Mouse (Mus musculus) liver, adult 2 months (tissue): ENCODE data around the gene Ctdspl2.

ENCODE experiments used
- CTCF ChIP-seq: fragments of 200-500 bp; IDR thresholded peaks from 2 replicates; pipeline ENCODE4 v1.5.1; 2011; ENCODE audit warnings: low read depth, low read length, control low read depth
- POLR2A ChIP-seq: fragments of 200-500 bp; IDR thresholded peaks from 2 replicates; pipeline ENCODE4 v1.6.1; 2011; ENCODE audit warnings: low read length, control low read depth; ENCODE audit not compliant: insufficient read depth; ENCODE audit errors: extremely low read depth

DNA sequence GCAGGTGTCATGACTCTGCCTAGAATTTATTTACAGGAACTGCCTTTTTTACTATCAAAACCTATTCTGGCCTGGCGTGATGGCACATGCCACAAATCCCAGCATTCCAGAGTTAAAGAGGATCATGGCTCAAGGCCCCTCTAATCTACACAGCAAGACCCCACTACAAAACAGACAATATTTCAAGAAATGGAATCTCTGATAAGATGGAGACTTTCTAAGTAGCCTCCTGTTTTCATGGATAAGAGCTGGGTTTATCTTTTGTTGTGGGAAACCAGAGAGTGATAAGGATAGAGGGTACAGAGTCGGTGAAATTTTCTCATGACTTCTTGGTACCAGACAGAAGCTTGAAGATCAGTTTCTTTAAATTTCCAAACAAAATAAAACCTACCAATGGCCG is 80.3 kb downstream of the Ctdspl2 start:
- TF ChIP-seq POLR2A (no peak), CTCF (no peak)
